Mouse (Mus musculus) regulatory T cell (primary cell): ENCODE data around the gene Tnk2.

Source experiments
- in situ Hi-C: fragments of 300-600 bp; cut with MboI, MseI; formaldehyde crosslinking; loops from one replicate; pipeline ENCODE4 v1.15.1; 2025; ENCODE audit warnings: high pct_unique_total_duplicates

Gene Tnk2

DNA sequence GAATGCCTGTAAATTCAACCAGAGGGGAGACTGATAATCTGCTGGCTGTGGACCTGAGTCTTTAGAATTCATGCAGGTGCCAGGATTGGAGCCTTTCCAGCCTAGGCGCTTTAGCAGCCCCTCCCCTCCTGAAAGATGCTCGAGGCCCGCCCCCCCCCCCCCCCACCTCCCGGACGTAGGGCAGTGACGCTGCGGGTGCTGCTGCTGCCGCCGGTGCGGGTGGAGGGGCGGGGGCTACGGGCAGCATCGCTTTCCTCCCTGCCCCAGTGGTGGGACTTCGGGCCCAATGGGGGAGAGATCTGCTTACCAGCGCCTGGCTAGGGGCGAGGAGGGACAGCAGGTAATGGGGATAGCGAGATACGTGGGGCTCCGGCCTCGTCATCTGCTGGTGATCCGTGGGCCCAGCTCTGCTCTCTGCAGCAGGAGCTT, 15.1 kb downstream of the Tnk2 start:
- in situ Hi-C loops: no loop called here

DNA sequence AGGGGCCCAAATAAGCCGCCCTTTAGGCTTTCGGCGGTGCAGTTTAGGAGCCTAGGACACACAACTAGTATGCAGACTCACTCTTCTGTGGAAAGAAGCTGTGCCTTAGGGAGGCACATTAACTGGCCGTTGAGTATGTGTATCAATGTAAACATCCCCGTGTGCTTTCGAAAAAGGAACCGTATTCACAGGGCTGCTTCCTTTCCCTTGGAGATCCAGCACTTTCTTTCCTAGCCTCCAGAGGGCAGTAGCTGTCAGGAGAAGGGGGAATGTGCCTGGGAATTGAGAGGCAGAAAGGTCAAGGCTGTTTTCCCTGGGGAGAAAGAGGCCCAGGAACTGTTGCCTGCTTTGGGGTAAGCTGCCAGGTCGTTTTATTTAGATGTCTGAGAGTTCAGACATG, 15.7 kb downstream of the Tnk2 start:
- in situ Hi-C loops: no loop called here

DNA sequence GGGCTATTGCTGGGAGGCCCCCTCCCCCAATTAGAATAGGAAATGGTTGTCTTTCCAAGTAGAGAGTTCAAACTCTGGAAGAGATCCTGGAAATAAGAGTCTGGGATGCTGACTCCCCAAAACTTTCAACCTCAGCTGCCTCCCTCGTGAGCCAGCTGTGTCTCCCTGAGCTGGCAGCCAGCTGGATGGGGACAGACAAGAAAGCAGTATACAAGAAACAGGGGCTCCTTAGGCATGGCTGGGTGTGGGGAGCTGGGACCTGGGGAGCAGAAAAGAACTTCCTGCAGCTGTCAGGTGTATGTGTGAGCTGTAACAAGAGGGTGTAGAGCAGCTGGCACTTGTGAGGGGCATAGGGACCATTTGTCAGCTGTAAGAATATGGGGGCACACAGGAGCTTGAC, 16.4 kb downstream of the Tnk2 start:
- in situ Hi-C loops: no loop called here

DNA sequence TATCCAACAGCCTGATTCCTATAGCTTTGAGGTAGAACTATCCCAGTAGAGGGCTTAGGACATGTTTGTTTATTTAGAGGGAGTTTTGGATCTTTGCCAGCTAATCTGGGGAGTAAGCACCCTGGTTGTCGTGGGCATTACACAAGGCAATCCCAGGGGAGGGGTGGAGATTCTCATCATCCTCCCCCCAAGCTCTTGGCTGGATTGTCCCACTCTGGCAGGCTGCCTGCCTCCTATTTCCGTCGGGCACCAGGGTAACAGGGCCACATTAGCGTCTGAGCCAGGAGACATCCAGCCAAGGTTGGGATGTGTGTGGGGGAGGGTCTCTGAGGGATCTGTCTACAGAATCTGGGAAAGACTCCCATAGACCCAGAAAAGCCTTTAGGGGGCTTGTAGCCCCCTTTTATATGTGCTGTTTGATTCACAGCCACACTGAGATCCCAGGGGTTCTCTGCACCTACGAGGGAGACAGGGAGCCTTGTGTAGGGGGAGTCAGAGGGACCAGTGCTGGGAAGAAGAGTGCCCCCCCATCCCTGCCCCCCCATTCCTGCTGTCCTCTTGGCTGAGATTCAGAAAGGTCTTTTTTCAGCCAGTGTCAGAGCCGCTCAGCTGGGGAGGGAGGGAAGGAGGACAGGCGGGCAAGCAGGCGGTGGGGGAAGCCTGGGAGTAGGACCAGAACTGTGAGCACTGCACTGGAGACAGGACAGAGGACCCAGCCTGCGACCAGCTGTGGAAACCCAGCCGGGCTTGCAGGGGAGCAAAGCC, 17.1 kb downstream of the Tnk2 start:
- in situ Hi-C loops: no loop called here

DNA sequence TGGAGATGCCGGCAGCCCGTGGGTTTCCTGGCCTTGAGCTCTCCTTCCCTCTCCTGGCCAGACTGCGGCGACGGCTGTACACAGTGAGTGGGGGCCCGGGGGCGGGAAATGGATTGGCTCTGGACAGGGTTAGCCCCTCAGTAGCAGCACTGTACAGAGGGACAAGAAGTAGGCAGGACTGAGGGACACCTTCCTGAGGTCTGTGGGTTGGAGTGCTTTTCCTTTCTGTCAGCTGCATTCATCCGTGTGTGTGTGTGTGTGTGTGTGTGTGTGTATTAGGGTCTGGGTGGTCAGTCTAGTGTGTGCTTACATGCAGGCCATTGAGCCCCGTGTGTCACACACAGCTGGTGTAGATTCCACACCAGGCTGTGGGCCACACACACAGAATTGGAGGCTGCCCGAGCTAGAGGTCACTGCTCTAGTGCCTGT, 17.8 kb downstream of the Tnk2 start:
- in situ Hi-C loops: no loop called here

DNA sequence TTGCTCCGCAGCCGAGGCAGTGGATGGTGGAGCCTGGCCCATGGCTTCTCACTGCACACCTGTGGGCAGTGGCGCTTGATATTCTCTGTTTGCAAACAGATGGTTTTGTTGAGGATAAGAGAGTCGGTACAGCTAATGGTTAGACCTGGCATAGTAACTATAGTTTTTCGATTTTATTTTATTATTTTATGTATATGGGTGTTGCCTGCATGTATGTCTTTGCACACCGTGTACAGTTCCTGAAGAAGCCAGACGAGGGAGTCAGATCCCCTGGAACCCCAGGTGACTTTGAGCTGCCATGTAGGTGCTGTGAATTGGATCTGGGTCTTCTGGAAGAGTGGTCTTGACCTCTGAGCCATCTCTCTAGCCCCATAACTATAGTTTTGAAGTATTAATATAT, 18.7 kb downstream of the Tnk2 start:
- in situ Hi-C loops: no loop called here

DNA sequence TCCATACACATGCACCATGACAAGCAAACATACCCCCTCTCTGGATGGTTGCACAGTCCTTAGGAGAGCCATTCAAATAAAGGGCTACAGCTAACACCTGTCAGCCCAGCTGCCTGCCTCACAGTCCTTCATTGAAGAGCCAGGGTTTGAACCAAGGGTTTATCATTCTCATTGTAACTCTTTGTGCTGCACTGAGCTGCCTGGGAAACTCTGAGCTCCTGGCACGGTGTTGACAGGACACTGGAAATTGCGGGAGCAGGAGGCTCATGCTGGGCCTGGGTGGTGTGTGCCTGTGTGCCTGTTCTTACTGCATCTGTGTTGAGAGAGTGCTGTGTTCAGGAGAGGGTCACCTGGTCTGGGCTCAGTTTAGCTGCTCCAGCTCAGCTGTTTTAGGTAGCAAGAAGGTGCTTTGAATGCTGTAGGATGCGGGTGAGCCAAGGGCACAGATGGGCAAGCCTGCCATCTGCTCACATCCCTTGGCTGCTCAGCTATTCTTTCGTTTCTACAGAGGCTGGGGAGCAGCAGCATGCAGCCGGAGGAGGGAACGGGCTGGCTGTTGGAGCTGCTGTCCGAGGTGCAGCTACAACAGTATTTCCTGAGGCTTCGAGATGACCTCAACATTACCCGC, 19.7 kb downstream of the Tnk2 start:
- in situ Hi-C loops: no loop called here

DNA sequence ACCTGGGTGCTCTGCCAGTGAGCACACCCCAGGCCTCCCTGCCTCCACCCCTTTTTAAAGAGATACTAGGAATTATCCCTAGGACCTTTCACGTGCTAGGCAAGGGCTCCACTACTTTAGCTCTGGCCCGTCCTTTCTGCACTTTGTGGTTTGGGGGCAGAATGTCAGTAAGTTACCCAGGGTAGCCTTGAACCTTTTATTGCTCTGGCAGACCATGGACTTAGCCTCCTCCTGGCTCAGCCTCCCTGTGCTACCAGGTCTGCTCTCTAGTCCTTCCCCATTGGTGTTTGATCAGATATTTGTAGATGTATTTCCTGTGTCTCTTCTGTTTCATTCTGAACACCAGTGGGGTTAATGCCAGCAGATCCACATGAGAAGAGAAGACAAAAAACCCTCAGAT, 20.5 kb downstream of the Tnk2 start:
- in situ Hi-C loops: no loop called here

DNA sequence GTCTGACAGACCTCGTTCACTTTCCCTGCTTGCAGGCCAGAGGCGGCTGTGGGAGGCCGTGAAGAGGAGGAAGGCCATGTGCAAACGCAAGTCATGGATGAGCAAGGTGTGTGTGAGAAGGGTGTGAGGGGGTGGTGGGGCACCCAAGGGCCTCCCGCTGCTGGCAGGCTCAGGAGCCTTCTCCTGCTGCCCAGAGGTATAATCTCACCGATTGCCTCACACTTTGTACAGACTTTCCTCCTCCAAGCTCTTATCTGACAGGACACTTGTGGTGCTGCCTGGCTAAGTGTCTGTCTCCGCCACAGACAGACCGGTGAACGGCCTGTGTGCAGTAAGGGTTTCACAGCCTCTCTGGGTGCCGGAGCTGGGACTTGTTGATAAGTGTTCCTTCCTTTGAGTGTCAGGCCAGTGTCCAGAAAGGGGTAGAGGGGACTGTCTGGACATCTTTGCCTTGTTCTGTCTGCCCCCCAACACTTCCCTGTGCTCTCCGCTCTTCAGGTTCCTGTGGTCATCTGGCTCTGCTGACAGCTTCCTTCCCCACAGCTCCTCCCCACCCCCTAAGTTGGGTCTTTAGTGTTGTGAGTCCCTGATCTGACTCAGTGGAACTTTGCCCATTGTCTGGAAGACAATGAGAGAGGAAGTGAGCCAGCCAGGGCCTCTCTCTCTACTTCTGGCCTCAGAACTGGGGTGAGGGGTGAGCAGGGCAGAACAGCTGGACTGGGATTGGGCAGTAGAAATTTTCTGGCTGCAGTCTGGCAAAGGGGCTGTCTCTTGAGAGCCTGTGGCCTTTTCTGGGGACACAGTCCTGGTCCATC, 22.4 kb downstream of the Tnk2 start:
- in situ Hi-C loops: no loop called here

DNA sequence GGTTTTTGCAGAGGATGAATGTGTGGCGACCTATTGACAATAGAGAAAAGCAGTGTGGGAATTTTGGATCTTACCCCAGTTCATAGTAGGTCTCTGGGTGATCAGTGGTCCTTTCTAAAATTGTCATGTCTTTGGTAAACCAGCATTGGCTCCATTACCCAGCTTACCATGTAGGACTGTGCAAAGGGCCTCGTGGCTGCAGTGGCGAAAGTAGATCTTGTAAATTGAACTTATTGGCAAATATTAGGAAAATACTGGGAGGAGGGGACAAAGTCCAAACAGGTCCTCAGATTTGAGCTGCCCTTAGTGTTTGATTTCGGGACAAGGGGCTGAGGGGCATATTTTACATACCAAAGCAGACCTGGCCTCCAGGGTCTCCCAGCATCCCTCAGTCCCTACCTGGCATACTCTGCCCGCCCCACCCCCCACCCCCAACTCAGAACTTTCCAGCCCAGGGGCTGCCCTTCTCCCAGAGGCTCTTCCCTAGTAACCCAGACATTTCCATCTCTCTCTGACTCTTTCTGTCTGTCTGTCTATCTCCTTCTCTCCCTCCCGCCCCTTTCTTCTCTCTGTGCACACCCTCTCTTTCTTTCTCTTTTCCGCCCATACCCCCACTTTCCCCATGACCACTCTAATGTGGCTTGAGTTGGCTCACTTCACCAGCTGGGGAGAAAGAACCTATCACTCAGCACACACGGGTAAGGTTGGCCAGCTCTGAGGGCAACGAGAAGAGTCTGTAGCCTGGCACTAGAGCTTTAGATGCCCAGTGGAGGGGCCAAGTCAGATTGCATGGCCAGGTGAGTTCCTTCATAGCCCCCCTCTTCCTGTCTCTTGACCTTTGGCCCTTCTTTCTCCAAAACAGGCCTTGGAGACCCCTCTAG, 23.2 kb downstream of the Tnk2 start:
- in situ Hi-C loops: no loop called here

DNA sequence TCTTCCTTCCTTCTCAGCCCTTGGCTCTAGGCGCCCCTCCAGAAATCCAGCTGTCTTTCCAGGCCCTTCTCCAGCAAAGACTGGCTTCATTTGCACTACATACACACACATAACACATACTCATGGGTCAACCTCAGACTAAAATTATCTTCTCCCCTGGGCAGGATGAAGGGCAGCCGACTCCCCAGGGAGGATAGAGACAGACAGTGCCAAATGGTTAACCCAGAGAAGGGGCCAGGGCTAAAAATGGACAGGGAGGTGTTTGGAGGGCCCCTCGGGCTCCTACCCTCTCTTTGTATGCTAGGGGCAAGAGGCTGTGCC, 23.8 kb downstream of the Tnk2 start:
- in situ Hi-C loops: no loop called here

DNA sequence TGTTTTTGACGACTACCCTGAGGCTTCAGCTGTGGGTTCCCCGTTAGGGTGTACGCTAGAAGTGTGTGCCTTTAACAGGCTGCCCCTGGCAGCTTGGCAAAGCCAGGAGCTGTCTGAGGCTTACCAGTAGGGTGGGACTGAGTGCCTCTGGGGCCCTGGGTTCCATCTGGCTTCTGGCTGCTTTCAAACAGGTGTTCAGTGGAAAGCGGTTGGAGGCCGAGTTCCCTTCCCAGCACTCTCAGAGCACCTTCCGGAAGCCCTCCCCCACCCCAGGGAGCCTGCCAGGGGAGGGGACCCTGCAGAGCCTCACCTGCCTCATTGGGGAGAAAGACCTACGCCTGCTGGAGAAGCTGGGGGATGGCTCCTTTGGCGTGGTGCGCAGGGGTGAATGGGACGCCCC, 24.4 kb downstream of the Tnk2 start:
- in situ Hi-C loops: no loop called here

DNA sequence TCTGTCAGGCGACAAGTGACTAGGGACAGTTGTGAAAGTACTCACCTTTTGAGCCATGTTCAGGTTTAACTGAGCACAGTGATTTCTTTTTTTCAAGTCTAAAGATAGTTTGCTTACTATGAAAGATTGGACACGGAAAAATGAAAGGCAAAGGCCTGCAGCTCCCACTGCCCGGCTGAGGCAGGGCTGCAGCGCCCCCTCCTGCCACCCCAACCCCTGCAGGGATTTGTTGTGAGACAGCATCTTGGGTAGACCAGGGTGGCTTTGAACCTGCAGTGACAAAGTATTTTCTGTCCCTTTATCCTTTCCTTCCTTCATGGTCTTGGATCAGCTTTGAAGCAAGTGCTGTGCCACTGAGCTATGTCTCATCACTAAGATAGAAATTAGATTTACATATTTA, 24.8 kb downstream of the Tnk2 start:
- in situ Hi-C loops: no loop called here

DNA sequence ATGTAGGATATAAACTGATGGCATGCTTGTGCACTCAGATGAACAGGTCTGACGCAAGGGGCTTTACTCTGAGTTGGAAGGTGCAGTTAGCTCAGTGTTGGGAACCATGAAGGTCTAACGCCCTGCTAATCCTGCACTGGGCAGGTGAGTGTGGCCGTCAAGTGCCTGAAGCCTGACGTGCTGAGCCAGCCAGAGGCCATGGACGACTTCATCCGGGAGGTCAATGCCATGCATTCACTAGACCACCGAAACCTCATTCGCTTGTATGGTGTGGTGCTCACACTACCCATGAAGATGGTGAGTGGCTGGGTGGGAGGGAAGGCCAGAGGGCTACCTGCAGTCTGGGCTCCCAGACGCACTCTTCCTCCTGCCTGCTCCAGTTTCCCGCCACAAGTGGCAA, 25.6 kb downstream of the Tnk2 start:
- in situ Hi-C loops: no loop called here

DNA sequence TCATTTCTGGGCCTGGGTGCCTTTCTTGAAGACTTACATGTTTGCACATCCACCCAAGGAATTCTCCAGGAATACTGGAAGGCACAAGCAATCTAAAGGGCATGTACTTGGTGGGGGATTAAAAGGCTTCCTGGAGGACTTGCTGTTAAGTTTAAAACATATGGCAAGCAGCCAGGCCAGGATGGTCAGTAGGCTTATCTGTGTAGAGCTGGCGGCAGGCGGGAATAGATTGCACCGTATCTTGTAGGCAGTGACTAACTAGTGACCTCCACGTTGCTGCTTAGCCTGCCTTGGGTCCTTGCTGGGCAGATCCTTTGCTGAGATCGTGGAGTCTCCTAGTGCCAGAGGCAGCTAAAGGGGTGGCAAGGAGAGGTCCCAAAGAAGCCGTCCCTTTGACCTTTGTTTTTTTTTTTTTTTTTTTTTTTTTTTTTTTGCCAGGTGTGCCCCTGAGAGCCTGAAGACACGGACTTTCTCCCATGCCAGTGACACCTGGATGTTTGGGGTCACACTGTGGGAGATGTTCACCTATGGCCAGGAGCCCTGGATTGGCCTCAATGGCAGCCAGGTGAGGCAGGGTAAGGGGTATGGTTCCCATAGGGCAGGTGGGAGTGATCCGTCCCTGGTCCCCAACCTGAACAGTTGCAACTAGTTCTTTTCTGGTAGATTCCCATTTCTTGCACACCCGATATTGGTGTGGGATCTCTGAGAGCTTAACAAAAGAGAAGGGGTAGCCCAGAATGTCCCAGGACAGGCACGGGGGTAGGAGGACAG, 26.9 kb downstream of the Tnk2 start:
- in situ Hi-C loops: loop anchor here (10.0 kb wide), 1 partner anchor 596 kb away; the partner anchor contains the start of gene Pak2

DNA sequence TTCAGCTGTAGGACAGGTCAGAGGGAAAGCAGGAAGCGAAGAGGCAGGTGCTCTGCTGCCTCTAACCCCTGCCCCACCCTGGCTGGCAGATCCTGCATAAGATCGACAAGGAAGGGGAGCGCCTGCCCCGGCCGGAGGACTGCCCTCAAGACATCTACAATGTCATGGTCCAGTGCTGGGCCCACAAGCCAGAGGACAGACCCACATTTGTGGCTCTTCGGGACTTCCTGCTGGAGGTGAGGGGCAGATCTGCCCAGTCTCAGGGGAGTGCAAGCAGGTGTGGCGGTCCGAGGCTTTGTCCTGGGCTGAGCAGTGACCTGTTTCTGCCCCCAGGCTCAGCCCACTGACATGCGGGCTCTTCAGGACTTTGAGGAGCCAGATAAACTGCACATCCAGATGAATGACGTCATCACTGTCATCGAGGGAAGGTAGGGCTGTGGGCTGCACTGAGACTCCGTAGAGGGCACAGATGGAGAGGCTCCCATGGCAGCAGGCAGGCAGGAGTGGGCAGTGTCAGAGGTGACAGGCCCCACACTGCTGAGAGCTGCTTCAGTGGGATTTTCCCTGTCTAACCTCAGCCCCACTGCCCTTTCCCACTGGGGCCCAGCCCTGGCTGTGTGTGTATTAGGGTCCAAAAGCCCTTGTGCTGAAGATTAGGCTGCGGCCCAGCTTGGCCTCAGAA, 27.7 kb downstream of the Tnk2 start:
- in situ Hi-C loops: loop anchor here (10.0 kb wide), 1 partner anchor 597 kb away; the partner anchor contains the start of gene Pak2

DNA sequence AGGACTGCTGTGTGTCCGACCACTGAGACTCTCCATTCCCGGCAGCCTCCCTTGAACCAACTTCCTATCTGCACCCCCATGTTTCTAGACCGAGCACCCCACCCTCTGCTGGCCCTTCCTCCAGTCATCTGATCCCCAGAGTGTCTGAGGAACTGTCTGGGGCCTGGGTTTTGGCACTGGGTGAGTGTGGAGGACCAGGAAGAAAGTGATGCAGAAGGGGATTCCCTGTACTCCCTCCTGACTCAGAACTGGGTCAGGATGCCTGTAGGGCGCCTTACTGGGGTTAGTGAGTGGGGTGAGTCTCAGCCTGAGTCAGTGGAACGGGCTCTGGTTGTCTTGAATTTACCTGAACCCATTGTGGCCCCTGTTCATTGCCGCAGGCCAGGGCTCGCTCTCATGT, 28.6 kb downstream of the Tnk2 start:
- in situ Hi-C loops: loop anchor here (10.0 kb wide), 1 partner anchor 597 kb away; the partner anchor contains the start of gene Pak2

DNA sequence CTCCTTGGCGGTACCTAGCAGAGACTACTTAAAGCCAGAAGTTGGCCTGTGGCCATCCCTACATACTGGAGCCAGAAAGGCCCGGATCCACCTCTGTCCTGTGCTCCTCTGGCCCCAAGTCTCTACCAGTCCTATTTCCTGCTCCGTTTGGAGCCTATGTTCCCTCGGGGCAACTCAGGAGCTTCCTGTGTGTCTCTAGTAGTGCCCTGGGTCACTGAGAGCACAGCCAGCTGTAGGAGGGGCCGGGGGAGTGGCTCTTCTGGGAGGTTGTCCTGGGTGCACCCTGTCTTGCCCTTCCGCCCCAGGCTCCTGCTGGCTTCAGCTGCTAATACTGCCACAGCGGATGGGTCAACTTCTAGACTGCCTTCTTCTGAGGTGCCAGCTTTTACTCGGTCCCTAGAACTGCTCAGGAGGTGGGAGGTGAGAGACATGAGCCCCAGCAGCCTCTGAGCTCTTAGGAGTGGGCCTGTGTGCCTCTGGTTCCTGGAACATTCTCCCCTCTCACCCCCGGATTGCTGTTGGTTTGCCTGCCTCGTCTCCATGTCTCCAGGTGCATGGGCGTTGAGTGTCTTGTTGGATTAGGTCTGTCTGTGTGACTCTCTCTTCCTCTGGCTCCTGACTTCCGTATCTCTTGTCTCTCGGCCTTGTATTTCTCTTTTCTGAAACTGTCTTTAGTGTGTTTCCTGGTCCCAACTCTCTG, 29.3 kb downstream of the Tnk2 start:
- in situ Hi-C loops: loop anchor here (10.0 kb wide), 1 partner anchor 598 kb away; the partner anchor contains the start of gene Pak2

DNA sequence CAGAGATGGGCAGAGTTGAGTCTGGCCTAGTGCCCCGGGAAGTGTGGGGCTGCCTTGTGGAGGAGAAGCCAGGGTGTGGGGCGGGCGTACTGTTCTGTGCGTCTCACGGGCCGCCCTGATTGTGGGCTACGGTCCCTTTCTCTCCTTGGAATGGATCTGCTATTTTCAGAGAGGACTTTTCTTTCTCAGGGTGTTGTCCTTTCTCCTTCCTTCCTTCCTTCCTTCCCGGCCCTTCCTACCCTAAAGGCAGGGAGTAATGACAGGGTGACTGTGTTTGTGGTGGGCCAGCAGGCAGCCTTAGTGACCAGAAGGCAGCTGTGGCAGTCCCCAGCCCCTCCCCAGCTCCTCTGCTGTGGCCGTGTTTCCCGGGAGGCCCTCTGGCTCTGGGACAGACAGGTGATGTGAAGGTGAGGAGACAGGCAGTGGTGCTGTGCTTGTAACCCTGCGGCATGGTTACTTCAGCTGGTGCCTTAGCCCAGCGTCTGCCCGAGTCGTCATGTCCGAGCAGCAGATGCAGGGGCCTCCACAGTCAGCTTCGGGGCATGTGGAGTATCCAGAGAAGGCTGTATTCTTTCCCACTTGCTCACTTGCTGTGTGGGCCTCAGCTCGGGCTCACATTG, 30.6 kb downstream of the Tnk2 start:
- in situ Hi-C loops: loop anchor here (10.0 kb wide), 1 partner anchor 599 kb away; the partner anchor contains the start of gene Pak2
